Mouse (Mus musculus) ES-Bruce4 (cell line): ENCODE measurements at regions not wholly inside any gene's neighbourhood (a gene's known extent, or its start where the extent isn't known, plus 50 kb on each side); places are given as distances from the start of the nearest gene placed in this dataset.

Experiments
- H3K27ac ChIP-seq: 2 replicates; pipeline ENCODE4 v1.5.1; 2012; ENCODE audit warnings: low read length, inconsistent platforms; ENCODE audit not compliant: insufficient read depth
- H3K27me3 ChIP-seq: 2 replicates; pipeline ENCODE4 v1.6.1; 2012; ENCODE audit warnings: mild to moderate bottlenecking, low read length, inconsistent platforms; ENCODE audit not compliant: control insufficient read depth, poor library complexity, insufficient read depth, severe bottlenecking
- H3K36me3 ChIP-seq: 2 replicates; pipeline ENCODE4 v1.6.1; 2012; ENCODE audit warnings: inconsistent platforms, mild to moderate bottlenecking, low read length, moderate library complexity; ENCODE audit not compliant: control insufficient read depth, poor library complexity, insufficient read depth, severe bottlenecking
- H3K4me1 ChIP-seq: one replicate; pipeline ENCODE4 v1.8.1; 2011; ENCODE audit warnings: low read length; ENCODE audit not compliant: control insufficient read depth, insufficient read depth
- H3K4me3 ChIP-seq: 2 replicates; pipeline ENCODE4 v1.5.1; 2011; ENCODE audit warnings: low read depth, mild to moderate bottlenecking, low read length
- H3K9ac ChIP-seq: 2 replicates; pipeline ENCODE4 v1.6.1; 2012; ENCODE audit warnings: low read depth, mild to moderate bottlenecking, inconsistent platforms; ENCODE audit not compliant: poor library complexity, severe bottlenecking
- H3K9me3 ChIP-seq: replicated peaks from 2 replicates; pipeline ENCODE4 v1.6.1; 2012; ENCODE audit warnings: mild to moderate bottlenecking, low read length, inconsistent platforms; ENCODE audit not compliant: control insufficient read depth, poor library complexity, insufficient read depth, severe bottlenecking
- CTCF ChIP-seq: IDR thresholded peaks from one replicate; pipeline ENCODE4 v1.8.1; 2011; ENCODE audit warnings: low read depth, low read length
- EP300 ChIP-seq: IDR thresholded peaks from 2 replicates; pipeline ENCODE4 v1.6.1; 2011; ENCODE audit warnings: low read depth, low read length; ENCODE audit not compliant: insufficient read depth
- POLR2A ChIP-seq: IDR thresholded peaks from one replicate; pipeline ENCODE4 v1.8.1; 2011; ENCODE audit warnings: low read length; ENCODE audit not compliant: insufficient read depth

DNA sequence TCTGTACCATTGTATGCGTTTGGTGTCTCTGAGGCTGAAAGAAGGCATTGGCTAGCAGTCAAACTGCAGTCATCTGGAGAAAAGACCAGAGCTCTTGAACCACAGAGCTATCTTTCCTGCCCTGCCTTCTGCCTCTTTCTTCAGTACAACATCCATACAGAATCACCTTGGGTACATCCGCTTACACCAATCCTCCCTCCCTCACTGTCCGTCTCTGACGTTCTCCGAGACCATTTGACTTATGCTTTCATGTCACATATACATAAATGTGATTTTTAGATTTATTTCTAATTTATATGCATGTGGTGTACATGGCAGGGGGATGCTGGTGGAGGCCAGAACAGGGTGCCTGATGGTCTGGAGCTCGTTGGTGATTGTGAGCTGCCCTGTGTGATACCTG, 57.7 kb upstream of the Ube2e1 start:
- TF ChIP-seq CTCF (no peak), EP300 (no peak)
- H3K9ac ChIP-seq, result no peak overlapping the region
- H3K36me3 ChIP-seq, result no peaks in the 10 kb centered on the region
- H3K4me1 ChIP-seq, result no peaks in the 10 kb centered on the region
- H3K27ac ChIP-seq, result no peak overlapping the region
- H3K27me3 ChIP-seq, result no peaks in the 10 kb centered on the region
- no peak overlapping the region for H3K4me3 ChIP-seq
- H3K9me3 ChIP-seq, result no peaks in the 10 kb centered on the region

DNA sequence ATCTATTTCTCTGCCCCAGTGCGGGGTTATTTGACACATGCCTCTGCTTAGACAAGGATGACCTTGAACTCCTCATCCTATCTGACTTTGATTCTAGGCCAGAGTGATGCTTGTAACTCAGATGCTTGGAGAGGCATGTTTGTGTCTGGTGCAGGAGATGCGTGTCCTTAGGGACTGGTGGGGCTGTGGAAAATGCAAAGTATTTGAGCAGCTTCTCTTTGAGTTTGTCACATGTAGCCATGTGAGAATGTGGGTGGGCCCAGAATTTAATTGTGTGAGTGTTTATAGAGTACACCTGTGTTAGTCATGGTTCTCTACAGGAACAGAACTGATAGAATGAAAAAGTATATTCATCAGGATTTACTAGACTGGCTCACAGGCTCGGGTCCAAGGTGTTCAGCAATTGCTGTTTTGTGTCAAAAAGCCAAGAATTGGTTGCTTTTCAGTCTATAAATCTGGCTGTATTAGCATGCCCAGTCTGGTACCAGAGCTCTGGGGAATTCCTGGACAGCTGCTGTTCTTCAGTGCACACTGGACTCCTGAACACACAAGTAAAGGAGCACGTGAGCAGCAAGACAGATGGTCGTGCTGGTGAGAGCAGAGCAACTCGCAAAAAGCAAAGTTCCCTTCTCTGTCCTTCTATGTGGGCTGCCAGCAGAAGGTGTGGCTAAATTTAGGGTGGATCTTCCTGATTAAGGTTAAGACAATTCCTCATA, 54.5 kb upstream of the Ube2e1 start:
- H3K36me3 ChIP-seq, result no peaks in the 10 kb centered on the region
- no peak overlapping the region for H3K27ac ChIP-seq
- H3K4me1 ChIP-seq, result no peaks in the 10 kb centered on the region
- H3K4me3 ChIP-seq, result no peak overlapping the region
- TF ChIP-seq EP300 (no peak), POLR2A (no peak), CTCF (no peak)
- H3K9ac ChIP-seq, result no peak overlapping the region
- H3K9me3 ChIP-seq, result no peaks in the 10 kb centered on the region
- no peaks in the 10 kb centered on the region for H3K27me3 ChIP-seq
